Mouse (Mus musculus) lung, embryonic 15.5 days (tissue): ENCODE measurements at regions not wholly inside any gene's neighbourhood (a gene's known extent, or its start where the extent isn't known, plus 50 kb on each side); places are given as distances from the start of the nearest gene placed in this dataset.

Source experiments
- ATAC-seq: fragments of 200-750 bp; cut with Nextera tagmentation; 2 replicates; pipeline ENCODE4 v1.8.0; 2017; ENCODE audit warnings: moderate number of reproducible peaks, borderline replicate concordance; ENCODE audit not compliant: low FRiP score, low TSS enrichment; ENCODE audit errors: extremely low read depth
- H3K27ac ChIP-seq: fragments of 300-500 bp; sonication (generic); 2 replicates; pipeline ENCODE4 v1.5.1; 2015; ENCODE audit warnings: moderate library complexity, mild to moderate bottlenecking, inconsistent platforms
- H3K27me3 ChIP-seq: fragments of 300-500 bp; sonication (generic); 2 replicates; pipeline ENCODE4 v1.6.1; 2015; ENCODE audit warnings: inconsistent platforms
- H3K36me3 ChIP-seq: fragments of 300-500 bp; sonication (generic); 2 replicates; pipeline ENCODE4 v1.6.1; 2015; ENCODE audit warnings: inconsistent platforms
- H3K4me1 ChIP-seq: fragments of 300-500 bp; sonication (generic); 2 replicates; pipeline ENCODE4 v1.6.1; 2015; ENCODE audit warnings: inconsistent platforms
- H3K4me2 ChIP-seq: fragments of 300-500 bp; sonication (generic); 2 replicates; pipeline ENCODE4 v1.6.1; 2015; ENCODE audit warnings: inconsistent platforms, mild to moderate bottlenecking, moderate library complexity
- H3K4me3 ChIP-seq: fragments of 300-500 bp; sonication (generic); 2 replicates; pipeline ENCODE4 v1.5.1; 2015; ENCODE audit warnings: mild to moderate bottlenecking, inconsistent platforms
- H3K9ac ChIP-seq: fragments of 300-500 bp; sonication (generic); 2 replicates; pipeline ENCODE4 v1.6.1; 2015; ENCODE audit warnings: inconsistent platforms
- H3K9me3 ChIP-seq: fragments of 300-500 bp; sonication (generic); 2 replicates; pipeline ENCODE4 v1.6.1; 2016; ENCODE audit warnings: inconsistent platforms
- WGBS: fragments of 180-500 bp; shearing (Covaris S2); methylation state at CpG from one replicate; pipeline ENCODE4 v1.1.7; 2015; 5-methylcytosine and 5-hydroxymethylcytosine counted together

GRCm38 (mm10) chr15:60993971-60994690 lies 71.3 kb upstream of the A1bg start:
- WGBS: 82% methylated on average over 4 of the region's 4 CpGs
- no peak overlapping the region for H3K27ac ChIP-seq

DNA sequence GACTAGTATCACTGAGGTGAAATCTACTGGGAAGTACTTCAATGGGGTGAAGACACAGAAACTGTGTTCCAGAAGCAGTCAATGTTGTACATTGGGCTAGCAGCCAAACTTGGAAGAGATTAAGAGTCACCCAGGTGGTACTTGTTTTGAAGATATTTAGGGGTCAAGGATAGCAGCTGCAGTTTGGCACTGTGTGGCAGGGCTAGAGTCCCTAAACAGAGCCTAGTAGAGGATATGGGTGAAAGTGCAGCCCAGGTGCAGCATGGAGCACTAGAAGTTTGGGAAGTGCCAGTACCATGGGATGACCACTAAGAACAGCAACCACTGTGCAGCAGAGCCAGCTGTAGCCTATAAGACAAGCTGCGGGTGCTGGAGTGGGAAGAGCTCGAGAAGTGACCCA lies 70.6 kb upstream of the A1bg start:
- H3K9ac ChIP-seq: no peak overlapping the region
- H3K9me3 ChIP-seq: no peaks in the 10 kb centered on the region
- no peak overlapping the region for H3K4me3 ChIP-seq
- no peak overlapping the region for H3K27ac ChIP-seq
- H3K27me3 ChIP-seq: no peaks in the 10 kb centered on the region
- no peaks in the 10 kb centered on the region for H3K4me1 ChIP-seq
- 82% methylated on average over 2 of the region's 2 CpGs for WGBS
- no peaks in the 10 kb centered on the region for H3K36me3 ChIP-seq
- no peak overlapping the region for H3K4me2 ChIP-seq
- no peak for ATAC-seq

More at GRCm38 (mm10) chr15:60993971-60994690, 71.3 kb upstream of the A1bg start:
- no peaks in the 10 kb centered on the region for H3K4me1 ChIP-seq
- ATAC-seq: no peak
- no peak overlapping the region for H3K9ac ChIP-seq
- H3K4me3 ChIP-seq: no peak overlapping the region
- H3K4me2 ChIP-seq: no peak overlapping the region
- H3K27me3 ChIP-seq: no peaks in the 10 kb centered on the region
- no peaks in the 10 kb centered on the region for H3K9me3 ChIP-seq
- no peaks in the 10 kb centered on the region for H3K36me3 ChIP-seq

- H3K36me3 ChIP-seq: no peaks in the 10 kb centered on the region
- no peak overlapping the region for H3K4me3 ChIP-seq
- no peaks in the 10 kb centered on the region for H3K27me3 ChIP-seq
- no peaks in the 10 kb centered on the region for H3K4me1 ChIP-seq
- no peak for ATAC-seq
- whole genome bisulfite sequencing: 55% methylated on average over 2 of the region's 2 CpGs
- no peak overlapping the region for H3K9ac ChIP-seq
- no peak overlapping the region for H3K4me2 ChIP-seq
- no peak overlapping the region for H3K27ac ChIP-seq
- H3K9me3 ChIP-seq: no peaks in the 10 kb centered on the region
These were observed 59.8 kb upstream of the A1bg start for GRCm38 (mm10) chr15:60982576-60982975.
